Mouse (Mus musculus): ENCODE measurements around the gene Gm960. TPM values are rescaled to one million over a fixed set of nuclear protein-coding genes. Genes with fewer than 3 reads are reported as not detected.

The Gm960 gene
- polyA plus RNA-seq, 1 experiment from 2014 or later: 1.4 TPM

GRCm38 (mm10) chr19:4583856-4584255, 114.6 kb downstream of the Gm960 start:
- Histone ChIP-seq H3K27ac (ENCODE audit: low read length) (no peak overlapping the region), H3K4me2 (replicated peaks; ENCODE audit: low read depth, low read length) (no peak overlapping the region), H3K4me3 (ENCODE audit: low read depth, low read length) (no peak overlapping the region), H3K9ac (replicated peaks; ENCODE audit: low read depth) (no peak overlapping the region), H3K27me3 (replicated peaks; ENCODE audit: insufficient read depth, low read length) (no peaks in the 10 kb centered on the region), H3K36me3 (ENCODE audit: insufficient read depth, low read length) (no peaks in the 10 kb centered on the region), H3K9me3 (ENCODE audit: low read length) (no peaks in the 10 kb centered on the region), H3K4me1 (ENCODE audit: insufficient read depth, low read depth, low read length) (peaks cover 2% of the 10 kb centered on the region; the same call in 1 of the 2 replicates)
- DNase-seq (ENCODE audit: low spot score) (no peak), ATAC-seq (no peak)
- 44% methylated on average over 2 of the region's 2 CpGs for WGBS
- TF ChIP-seq EP300 (IDR thresholded peaks at IDR 0.05): no peak
- no peak for TF ChIP-seq CTCF (IDR thresholded peaks at IDR 0.05)

GRCm38 (mm10) chr19:4579296-4579695, 119.2 kb downstream of the Gm960 start:
- DNase-seq (ENCODE audit: low spot score) (no peak), ATAC-seq (no peak)
- no peaks in the 10 kb centered on the region for H3K36me3 ChIP-seq (ENCODE audit: insufficient read depth, low read length)
- peaks cover 4% of the 10 kb centered on the region; the same call in 1 of the 2 replicates for H3K4me1 ChIP-seq (ENCODE audit: insufficient read depth, low read depth, low read length)
- H3K4me2 ChIP-seq (replicated peaks; ENCODE audit: low read depth, low read length): no peak overlapping the region
- TF ChIP-seq CTCF (IDR thresholded peaks at IDR 0.05): no peak
- no peak for TF ChIP-seq EP300 (IDR thresholded peaks at IDR 0.05)
- no peak overlapping the region for H3K9ac ChIP-seq (replicated peaks; ENCODE audit: low read depth)
- 40% methylated on average over 5 of the region's 5 CpGs for WGBS
- no peak overlapping the region for H3K4me3 ChIP-seq (ENCODE audit: low read depth, low read length)
- no peak overlapping the region for H3K27ac ChIP-seq (ENCODE audit: low read length)
- no peaks in the 10 kb centered on the region for H3K27me3 ChIP-seq (replicated peaks; ENCODE audit: insufficient read depth, low read length)
- no peaks in the 10 kb centered on the region for H3K9me3 ChIP-seq (ENCODE audit: low read length)

- TF ChIP-seq CTCF (IDR thresholded peaks at IDR 0.05) (no peak), EP300 (IDR thresholded peaks at IDR 0.05) (peak; percentile 60)
- Histone ChIP-seq H3K27me3 (replicated peaks; ENCODE audit: insufficient read depth, low read length) (no peaks in the 10 kb centered on the region), H3K36me3 (ENCODE audit: insufficient read depth, low read length) (no peaks in the 10 kb centered on the region), H3K9me3 (ENCODE audit: low read length) (no peaks in the 10 kb centered on the region), H3K27ac (ENCODE audit: low read length) (no peak overlapping the region), H3K4me1 (ENCODE audit: insufficient read depth, low read depth, low read length) (peaks cover 4% of the 10 kb centered on the region; the same call in 1 of the 2 replicates), H3K4me2 (replicated peaks; ENCODE audit: low read depth, low read length) (no peak overlapping the region), H3K9ac (replicated peaks; ENCODE audit: low read depth) (no peak overlapping the region), H3K4me3 (ENCODE audit: low read depth, low read length) (no peak overlapping the region)
- DNase-seq (ENCODE audit: low spot score): peak; percentile 83
- 25% methylated on average over 2 of the region's 2 CpGs for WGBS
- peak; percentile 93 for ATAC-seq
Observed at GRCm38 (mm10) chr19:4578799-4579198, 119.7 kb downstream of the Gm960 start.

Small RNA genes lying within 50 kb of the gene (microRNA-seq; reads per million reads assigned to microRNA genes)
- gene Mir6986: 0.73 reads per million

Other genes starting within 250 kb of the Gm960 start
- 1.0 and 1.3 TPM in 2 replicates for gene Syt12, start 221.2 kb downstream of the Gm960 start, polyA plus RNA-seq (2015; fragmentation: Nextera tagmentation; extraction: Ambion mirVana)
- 0.12 and 0.20 TPM in 2 replicates for gene 2010003K11Rik, start 200.1 kb downstream of the Gm960 start, polyA plus RNA-seq (2015; fragmentation: Nextera tagmentation; extraction: Ambion mirVana)
- gene Pcx, start 188.2 kb downstream of the Gm960 start, polyA plus RNA-seq (2015; fragmentation: Nextera tagmentation; extraction: Ambion mirVana): 38.6 and 40.9 TPM in 2 replicates
- 3.2 and 3.4 TPM in 2 replicates for gene Lrfn4, start 83.0 kb downstream of the Gm960 start, polyA plus RNA-seq (2015; fragmentation: Nextera tagmentation; extraction: Ambion mirVana)
- 52.5 and 54.9 TPM in 2 replicates for gene Rce1, start 73.0 kb downstream of the Gm960 start, polyA plus RNA-seq (2015; fragmentation: Nextera tagmentation; extraction: Ambion mirVana)
- gene Sptbn2, start 12.5 kb upstream of the Gm960 start, polyA plus RNA-seq (2015; fragmentation: Nextera tagmentation; extraction: Ambion mirVana): 0.50 and 0.51 TPM in 2 replicates
- 23.4 and 26.8 TPM in 2 replicates for gene Rbm4b, start 57.8 kb upstream of the Gm960 start, polyA plus RNA-seq (2015; fragmentation: Nextera tagmentation; extraction: Ambion mirVana)
- 28.6 and 29.4 TPM in 2 replicates for gene Rbm4, start 95.2 kb upstream of the Gm960 start, polyA plus RNA-seq (2015; fragmentation: Nextera tagmentation; extraction: Ambion mirVana)
- 13.9 and 19.7 TPM in 2 replicates for gene Gm21992, start 112.9 kb upstream of the Gm960 start, polyA plus RNA-seq (2015; fragmentation: Nextera tagmentation; extraction: Ambion mirVana)
- gene Rbm14, start 113.0 kb upstream of the Gm960 start, polyA plus RNA-seq (2015; fragmentation: Nextera tagmentation; extraction: Ambion mirVana): 24.3 and 25.1 TPM in 2 replicates
- 53.0 and 54.5 TPM in 2 replicates for gene Ccs, start 140.7 kb upstream of the Gm960 start, polyA plus RNA-seq (2015; fragmentation: Nextera tagmentation; extraction: Ambion mirVana)
- 0.51 and 0.62 TPM in 2 replicates for gene Ccdc87, start 140.7 kb upstream of the Gm960 start, polyA plus RNA-seq (2015; fragmentation: Nextera tagmentation; extraction: Ambion mirVana)
- 34.2 and 35.2 TPM in 2 replicates for gene Ctsf, start 156.5 kb upstream of the Gm960 start, polyA plus RNA-seq (2015; fragmentation: Nextera tagmentation; extraction: Ambion mirVana)
- 0.27 and 0.40 TPM in 2 replicates for gene Actn3, start 179.2 kb upstream of the Gm960 start, polyA plus RNA-seq (2015; fragmentation: Nextera tagmentation; extraction: Ambion mirVana)
- 8.1 and 9.1 TPM in 2 replicates for gene Zdhhc24, start 180.0 kb upstream of the Gm960 start, polyA plus RNA-seq (2015; fragmentation: Nextera tagmentation; extraction: Ambion mirVana)
- gene Bbs1, start 208.0 kb upstream of the Gm960 start, polyA plus RNA-seq (2015; fragmentation: Nextera tagmentation; extraction: Ambion mirVana): 1.6 and 1.9 TPM in 2 replicates
- 47.6 and 47.7 TPM in 2 replicates for gene Dpp3, start 229.6 kb upstream of the Gm960 start, polyA plus RNA-seq (2015; fragmentation: Nextera tagmentation; extraction: Ambion mirVana)
- gene Peli3, start 244.5 kb upstream of the Gm960 start, polyA plus RNA-seq (2015; fragmentation: Nextera tagmentation; extraction: Ambion mirVana): 0.85 and 1.8 TPM in 2 replicates

Data from lung, postnatal 0 days (tissue).